Comparison of ENCODE assay signal across 7 mouse cellular contexts in the genomic region with DNA sequence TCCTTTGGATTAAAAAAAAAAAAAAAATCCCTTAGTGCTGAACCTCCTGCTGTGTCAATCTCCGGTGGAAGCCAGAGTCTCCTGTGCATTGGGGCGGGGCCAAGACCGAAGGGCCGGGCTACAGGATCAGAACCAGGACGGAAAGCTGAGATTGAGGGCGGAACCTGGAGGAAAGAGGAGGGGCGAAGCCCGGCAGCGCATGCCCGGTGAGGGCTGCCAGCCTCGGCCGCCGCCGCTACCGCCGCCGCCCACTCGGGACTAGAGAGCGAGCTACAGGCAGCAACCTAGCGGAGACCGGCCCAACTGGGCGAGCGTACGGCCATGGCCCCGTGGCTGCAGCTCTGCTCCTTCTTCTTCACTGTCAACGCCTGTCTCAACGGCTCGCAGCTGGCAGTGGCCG. TPM values are rescaled to one million over a fixed set of nuclear protein-coding genes. Genes with fewer than 3 reads are reported as not detected.
DNase-seq lines count a peak whose midpoint lies in the region; ATAC-seq and TF ChIP-seq lines count a peak whose summit lies in the region.

A gene (plus strand): TSS at position 159 of the 400 bp plus-strand sequence.

- peak within 1 kb of the TSS; percentile 79 for H3K9ac ChIP-seq in midbrain, embryonic 13.5 days (replicated peaks)

- peak; percentile 96 for DNase-seq in adrenal gland, postnatal 10 days
- peak; percentile 96 for DNase-seq in embryonic facial prominence, embryonic 10.5 days (ENCODE audit: low spot score)
- DNase-seq in heart, adult 11 months, result peak; percentile 99
- peak; percentile 94 for DNase-seq in kidney, adult 18-20 months
- peak; percentile 91 for DNase-seq in limb, embryonic 10.5 days (ENCODE audit: low spot score)

- peak within 1 kb of the TSS; percentile 98 for H3K4me3 ChIP-seq in embryonic facial prominence, embryonic 10.5 days
- peak within 1 kb of the TSS; percentile 84 for H3K4me3 ChIP-seq in limb, embryonic 10.5 days
- peak within 1 kb of the TSS; percentile 73 for H3K4me3 ChIP-seq in midbrain, embryonic 13.5 days (replicated peaks)
- H3K4me3 ChIP-seq in small intestine, adult 2 months (ENCODE audit: low read depth, low read length), result peak within 1 kb of the TSS; percentile 79

- H3K4me1 ChIP-seq in embryonic facial prominence, embryonic 10.5 days, result peaks cover 43% of the 10 kb centered on the region
- H3K4me1 ChIP-seq in limb, embryonic 10.5 days, result peaks cover 53% of the 10 kb centered on the region
- H3K4me1 ChIP-seq in midbrain, embryonic 13.5 days (replicated peaks), result peaks cover 14% of the 10 kb centered on the region
- peaks cover 17% of the 10 kb centered on the region; the same call in 1 of the 2 replicates for H3K4me1 ChIP-seq in small intestine, adult 2 months (ENCODE audit: control insufficient read depth, insufficient read depth, insufficient read length, low read length)

- ATAC-seq in midbrain, embryonic 13.5 days, result peak; percentile 95

- WGBS in embryonic facial prominence, embryonic 10.5 days, result under 1% methylated on average over 29 of the region's 29 CpGs
- WGBS in limb, embryonic 10.5 days, result under 1% methylated on average over 29 of the region's 29 CpGs
- WGBS in midbrain, embryonic 13.5 days, result under 1% methylated on average over 29 of the region's 29 CpGs
- under 1% methylated on average over 29 of the region's 29 CpGs for WGBS in small intestine, adult 2 months

- H3K9me3 ChIP-seq in embryonic facial prominence, embryonic 10.5 days, result 0 out of 2 replicates have a peak, but pooled peaks cover 2% of the 10 kb centered on the region
- no peaks in the 10 kb centered on the region for H3K9me3 ChIP-seq in limb, embryonic 10.5 days (replicated peaks)
- no peaks in the 10 kb centered on the region for H3K9me3 ChIP-seq in midbrain, embryonic 13.5 days

- no peak for TF ChIP-seq CTCF in small intestine, adult 2 months (IDR thresholded peaks at IDR 0.05; ENCODE audit: extremely low read depth, insufficient read length, insufficient replicate concordance, low read depth, low read length)

- H3K4me2 ChIP-seq in midbrain, embryonic 13.5 days (replicated peaks), result peak within 1 kb of the TSS; percentile 96

- TF ChIP-seq POLR2A in small intestine, adult 2 months (IDR thresholded peaks at IDR 0.05; ENCODE audit: low read depth, low read length), result peak; percentile 71

- H3K36me3 ChIP-seq in embryonic facial prominence, embryonic 10.5 days (replicated peaks), result no peaks in the 10 kb centered on the region
- H3K36me3 ChIP-seq in limb, embryonic 10.5 days, result no peaks in the 10 kb centered on the region
- no peaks in the 10 kb centered on the region for H3K36me3 ChIP-seq in midbrain, embryonic 13.5 days
- no peaks in the 10 kb centered on the region for H3K36me3 ChIP-seq in small intestine, adult 2 months (ENCODE audit: control insufficient read depth, insufficient read depth, low read length)

- H3K27me3 ChIP-seq in embryonic facial prominence, embryonic 10.5 days (replicated peaks; ENCODE audit: low read depth, poor library complexity, severe bottlenecking), result peaks cover 12% of the 10 kb centered on the region; the same call in 1 of the 2 replicates
- no peaks in the 10 kb centered on the region for H3K27me3 ChIP-seq in limb, embryonic 10.5 days (ENCODE audit: low read depth, poor library complexity, severe bottlenecking)
- peaks cover 35% of the 10 kb centered on the region for H3K27me3 ChIP-seq in midbrain, embryonic 13.5 days
- H3K27me3 ChIP-seq in small intestine, adult 2 months (ENCODE audit: control insufficient read depth, insufficient read depth, low read length), result no peaks in the 10 kb centered on the region

- H3K27ac ChIP-seq in embryonic facial prominence, embryonic 10.5 days (replicated peaks), result peak within 1 kb of the TSS; percentile 92
- H3K27ac ChIP-seq in limb, embryonic 10.5 days, result peak within 1 kb of the TSS; percentile 98
- peak within 1 kb of the TSS; percentile 76 for H3K27ac ChIP-seq in midbrain, embryonic 13.5 days
- H3K27ac ChIP-seq in small intestine, adult 2 months (ENCODE audit: insufficient read depth, low read depth, low read length), result peak within 1 kb of the TSS; percentile 12; the same call in 1 of the 2 replicates

RNA-seq across cellular contexts. Expression of the gene that starts here (rescaled TPM):
- 1 to 10 TPM; 3.9 to 4.7 TPM for total RNA-seq in adrenal gland, postnatal 10 days (2021)
- 9.6 and 10.1 TPM in 2 replicates for polyA plus RNA-seq in embryonic facial prominence, embryonic 10.5 days (2016; fragmentation: Nextera tagmentation; extraction: Ambion mirVana)
- polyA plus RNA-seq in limb, embryonic 10.5 days (2016; fragmentation: Nextera tagmentation; extraction: Ambion mirVana), result 17.4 and 18.2 TPM in 2 replicates
- 2.5 and 2.8 TPM in 2 replicates for polyA plus RNA-seq in midbrain, embryonic 13.5 days (2015; fragmentation: Nextera tagmentation; extraction: Ambion mirVana)
- 0.94 and 1.8 TPM in 2 replicates for polyA plus RNA-seq in small intestine, adult 2 months (2012; rRNA removed)

Comparison
In these comparisons a context has a peak if more than half of its experiments do, and no peak if none do; other contexts are left out.
1. Peak in every context shown above with its lines: DNase-seq, ATAC-seq, H3K4me3 ChIP-seq and H3K27ac ChIP-seq.
2. H3K27ac ChIP-seq: peak in every context shown above with its lines; median percentile 98 in limb, embryonic 10.5 days; 92 in embryonic facial prominence, embryonic 10.5 days; 76 in midbrain, embryonic 13.5 days; 12 in small intestine, adult 2 months.